Mouse (Mus musculus) liver, postnatal 0 days (tissue): ENCODE results near the gene Mfge8.

Experiments
- CTCF ChIP-seq: sonication (generic); IDR thresholded peaks from 2 replicates; pipeline ENCODE4 v1.5.1; 2016; ENCODE audit warnings: antibody characterized with exemption, low read depth
- EP300 ChIP-seq: IDR thresholded peaks from 2 replicates; pipeline ENCODE4 v1.6.1; 2016; ENCODE audit warnings: antibody characterized with exemption, low read depth, mild to moderate bottlenecking

GRCm38 (mm10) chr7:79139328-79139824 lies 9.5 kb downstream of the Mfge8 start:
- TF ChIP-seq CTCF (no peak), EP300 (no peak)
